Mouse (Mus musculus): ENCODE results near the gene Slco2a1. TPM values are rescaled to one million over a fixed set of nuclear protein-coding genes. Genes with fewer than 3 reads are reported as not detected.

Slco2a1 gene
- polyA plus RNA-seq, 1 experiment: not detected

- TF ChIP-seq POLR2A (IDR thresholded peaks at IDR 0.05; ENCODE audit: insufficient read depth, low read depth, low read length) (no peak), CTCF (IDR thresholded peaks at IDR 0.05; ENCODE audit: insufficient read depth, low read depth, low read length) (no peak)
- WGBS: 90% methylated on average over 12 of the region's 12 CpGs
- Histone ChIP-seq H3K4me3 (ENCODE audit: insufficient read depth, low read depth, low read length) (no peak overlapping the region), H3K27ac (ENCODE audit: insufficient read depth, low read depth, low read length) (no peak overlapping the region), H3K4me1 (ENCODE audit: control insufficient read depth, insufficient read depth, low read length) (no peaks in the 10 kb centered on the region)
Measured at GRCm38 (mm10) chr9:103014686-103015085, 26.2 kb downstream of the Slco2a1 start.

DNA sequence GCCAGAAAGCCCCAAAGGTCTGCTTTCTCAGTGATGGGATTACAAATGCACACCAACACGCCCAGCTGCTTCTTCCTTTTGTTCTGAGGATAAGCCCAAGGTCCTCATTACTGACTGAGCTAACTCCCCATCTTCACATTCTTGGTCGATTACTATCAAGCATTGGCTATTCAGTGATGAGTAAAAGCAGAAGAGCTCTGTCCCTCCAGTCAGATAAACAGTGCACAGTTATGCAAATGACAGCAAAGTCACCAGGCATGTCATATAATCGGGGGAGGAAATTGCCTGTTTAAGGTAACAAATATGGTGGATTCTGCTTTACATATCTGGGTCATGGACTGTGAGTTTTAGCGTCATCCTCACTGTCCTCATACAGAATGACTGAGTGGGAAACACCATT, 35.6 kb downstream of the Slco2a1 start:
- 77% methylated on average over 4 of the region's 4 CpGs for WGBS
- H3K4me1 ChIP-seq (ENCODE audit: control insufficient read depth, insufficient read depth, low read length): no peaks in the 10 kb centered on the region
- H3K4me3 ChIP-seq (ENCODE audit: insufficient read depth, low read depth, low read length): no peak overlapping the region
- TF ChIP-seq POLR2A (IDR thresholded peaks at IDR 0.05; ENCODE audit: insufficient read depth, low read depth, low read length) (no peak), CTCF (IDR thresholded peaks at IDR 0.05; ENCODE audit: insufficient read depth, low read depth, low read length) (no peak)
- no peak overlapping the region for H3K27ac ChIP-seq (ENCODE audit: insufficient read depth, low read depth, low read length)

GRCm38 (mm10) chr9:103027150-103027889, 38.8 kb downstream of the Slco2a1 start:
- Histone ChIP-seq H3K27ac (ENCODE audit: insufficient read depth, low read depth, low read length) (no peak overlapping the region), H3K4me1 (ENCODE audit: control insufficient read depth, insufficient read depth, low read length) (no peaks in the 10 kb centered on the region), H3K4me3 (ENCODE audit: insufficient read depth, low read depth, low read length) (no peak overlapping the region)
- TF ChIP-seq POLR2A (IDR thresholded peaks at IDR 0.05; ENCODE audit: insufficient read depth, low read depth, low read length): no peak
- no peak for TF ChIP-seq CTCF (IDR thresholded peaks at IDR 0.05; ENCODE audit: insufficient read depth, low read depth, low read length)
- WGBS: 73% methylated on average over 11 of the region's 11 CpGs

GRCm38 (mm10) chr9:103029012-103029411, 40.5 kb downstream of the Slco2a1 start:
- H3K4me3 ChIP-seq (ENCODE audit: insufficient read depth, low read depth, low read length): no peak overlapping the region
- H3K4me1 ChIP-seq (ENCODE audit: control insufficient read depth, insufficient read depth, low read length): no peaks in the 10 kb centered on the region
- WGBS: 74% methylated on average over 8 of the region's 8 CpGs
- TF ChIP-seq POLR2A (IDR thresholded peaks at IDR 0.05; ENCODE audit: insufficient read depth, low read depth, low read length): no peak
- TF ChIP-seq CTCF (IDR thresholded peaks at IDR 0.05; ENCODE audit: insufficient read depth, low read depth, low read length): no peak
- no peak overlapping the region for H3K27ac ChIP-seq (ENCODE audit: insufficient read depth, low read depth, low read length)

GRCm38 (mm10) chr9:103030041-103030440, 41.5 kb downstream of the Slco2a1 start:
- WGBS: 93% methylated on average over 2 of the region's 2 CpGs
- Histone ChIP-seq H3K4me3 (ENCODE audit: insufficient read depth, low read depth, low read length) (no peak overlapping the region), H3K4me1 (ENCODE audit: control insufficient read depth, insufficient read depth, low read length) (no peaks in the 10 kb centered on the region), H3K27ac (ENCODE audit: insufficient read depth, low read depth, low read length) (no peak overlapping the region)
- no peak for TF ChIP-seq POLR2A (IDR thresholded peaks at IDR 0.05; ENCODE audit: insufficient read depth, low read depth, low read length)
- no peak for TF ChIP-seq CTCF (IDR thresholded peaks at IDR 0.05; ENCODE audit: insufficient read depth, low read depth, low read length)

DNA sequence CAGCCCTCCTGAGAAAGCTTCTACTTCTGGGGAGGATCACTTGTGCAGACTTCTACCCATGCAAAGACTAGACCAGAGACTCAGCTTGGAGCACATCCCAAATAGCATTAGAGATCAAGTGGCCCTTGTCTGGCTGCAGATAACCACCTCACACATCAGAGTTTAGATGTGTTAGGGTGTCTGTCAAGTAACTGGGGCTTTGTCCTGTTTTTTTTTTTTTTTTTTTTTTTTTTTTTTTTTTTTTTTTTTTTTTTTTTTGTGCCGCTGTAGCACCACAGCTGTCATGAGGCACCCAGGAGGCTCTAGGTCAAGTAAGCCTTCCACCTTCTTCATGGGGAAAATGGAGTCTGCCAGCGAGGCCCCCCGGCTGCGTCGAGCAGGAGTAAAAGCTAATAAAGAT, 42.7 kb downstream of the Slco2a1 start:
- 90% methylated on average over 5 of the region's 5 CpGs for WGBS

DNA sequence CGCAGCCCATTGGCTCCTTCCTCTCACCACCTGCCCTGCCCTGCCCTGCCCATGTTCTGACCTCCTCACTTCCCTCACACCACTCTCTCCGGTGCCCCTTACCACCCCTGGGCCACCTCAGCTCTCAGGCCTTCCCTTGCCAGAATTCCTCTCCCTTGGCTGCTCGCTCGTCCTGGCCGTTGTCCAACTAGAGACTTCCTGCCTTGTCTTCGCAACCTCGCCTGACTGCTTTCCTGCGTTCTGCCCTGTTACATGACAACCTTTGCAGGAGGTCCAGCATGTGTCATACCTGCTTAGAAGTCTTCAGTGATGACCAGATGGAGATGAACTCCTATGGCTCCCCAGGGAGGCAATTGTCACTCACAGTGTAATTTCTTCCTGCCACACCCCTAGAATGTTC, 43.7 kb downstream of the Slco2a1 start:
- TF ChIP-seq CTCF (IDR thresholded peaks at IDR 0.05; ENCODE audit: insufficient read depth, low read depth, low read length): no peak
- no peak for TF ChIP-seq POLR2A (IDR thresholded peaks at IDR 0.05; ENCODE audit: insufficient read depth, low read depth, low read length)
- no peak overlapping the region for H3K4me3 ChIP-seq (ENCODE audit: insufficient read depth, low read depth, low read length)
- WGBS: 62% methylated on average over 8 of the region's 8 CpGs
- H3K27ac ChIP-seq (ENCODE audit: insufficient read depth, low read depth, low read length): no peak overlapping the region
- H3K4me1 ChIP-seq (ENCODE audit: control insufficient read depth, insufficient read depth, low read length): no peaks in the 10 kb centered on the region

More for the DNA sequence above, 42.7 kb downstream of the Slco2a1 start:
- no peaks in the 10 kb centered on the region for H3K4me1 ChIP-seq (ENCODE audit: control insufficient read depth, insufficient read depth, low read length)
- no peak overlapping the region for H3K27ac ChIP-seq (ENCODE audit: insufficient read depth, low read depth, low read length)
- TF ChIP-seq CTCF (IDR thresholded peaks at IDR 0.05; ENCODE audit: insufficient read depth, low read depth, low read length) (no peak), POLR2A (IDR thresholded peaks at IDR 0.05; ENCODE audit: insufficient read depth, low read depth, low read length) (no peak)
- H3K4me3 ChIP-seq (ENCODE audit: insufficient read depth, low read depth, low read length): no peak overlapping the region

DNA sequence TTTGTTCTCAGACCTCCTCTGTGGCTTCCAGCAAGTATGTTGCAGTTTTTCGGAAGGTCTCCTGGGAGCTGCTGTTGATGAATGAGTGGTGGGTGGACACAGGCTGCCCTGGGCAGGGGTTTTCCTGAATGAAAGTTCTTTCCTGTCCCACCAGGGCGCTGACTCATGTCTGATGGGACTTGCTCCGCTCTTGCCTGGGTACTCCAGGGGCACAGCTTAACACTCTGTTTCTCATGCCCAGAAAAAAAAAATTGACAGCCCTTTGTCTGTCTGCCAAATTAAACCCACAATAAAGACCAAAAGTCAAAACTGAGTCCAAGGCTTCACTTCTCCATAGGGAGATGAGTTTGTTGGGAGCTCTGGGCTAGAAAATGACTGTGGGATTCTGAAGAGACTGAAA, 44.9 kb downstream of the Slco2a1 start:
- WGBS: 84% methylated on average over 3 of the region's 3 CpGs
- TF ChIP-seq CTCF (IDR thresholded peaks at IDR 0.05; ENCODE audit: insufficient read depth, low read depth, low read length) (no peak), POLR2A (IDR thresholded peaks at IDR 0.05; ENCODE audit: insufficient read depth, low read depth, low read length) (no peak)
- Histone ChIP-seq H3K4me3 (ENCODE audit: insufficient read depth, low read depth, low read length) (no peak overlapping the region), H3K4me1 (ENCODE audit: control insufficient read depth, insufficient read depth, low read length) (no peaks in the 10 kb centered on the region), H3K27ac (ENCODE audit: insufficient read depth, low read depth, low read length) (no peak overlapping the region)

DNA sequence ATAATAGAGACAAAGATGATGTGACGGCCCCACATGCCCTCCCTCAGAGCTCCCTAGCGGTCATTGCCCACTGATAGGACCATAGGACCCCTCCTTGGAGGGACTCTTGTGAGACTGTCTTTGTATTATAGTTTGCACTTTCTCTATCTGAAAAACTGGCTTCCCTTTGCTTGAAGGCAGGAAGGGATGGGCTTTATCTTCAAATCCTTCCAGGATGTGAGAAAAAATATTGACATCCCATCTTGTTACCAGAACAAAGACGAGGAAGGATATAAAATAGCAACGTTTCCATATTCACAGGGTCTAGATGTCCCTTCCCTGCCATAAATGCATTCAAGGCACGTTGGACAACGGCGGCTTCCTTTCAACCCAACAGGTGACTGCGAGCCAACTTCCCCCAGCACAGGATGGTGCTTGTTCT, 48.5 kb downstream of the Slco2a1 start:
- TF ChIP-seq CTCF (IDR thresholded peaks at IDR 0.05; ENCODE audit: insufficient read depth, low read depth, low read length): no peak
- TF ChIP-seq POLR2A (IDR thresholded peaks at IDR 0.05; ENCODE audit: insufficient read depth, low read depth, low read length): no peak
- Histone ChIP-seq H3K4me1 (ENCODE audit: control insufficient read depth, insufficient read depth, low read length) (no peaks in the 10 kb centered on the region), H3K4me3 (ENCODE audit: insufficient read depth, low read depth, low read length) (no peak overlapping the region), H3K27ac (ENCODE audit: insufficient read depth, low read depth, low read length) (no peak overlapping the region)
- 80% methylated on average over 8 of the region's 8 CpGs for WGBS
